Mouse (Mus musculus) CH12.LX (cell line): ENCODE measurements around the gene Pygm. TPM values are rescaled to one million over a fixed set of nuclear protein-coding genes. Genes with fewer than 3 reads are reported as not detected.

Experiments used
- DNase-seq: peaks from one replicate; pipeline ENCODE4 v3.0.0-alpha.2; 2013; ENCODE audit errors: extremely low read depth
- H3K27ac ChIP-seq: 2 replicates; pipeline ENCODE4 v1.5.1; 2012; ENCODE audit warnings: low read depth, mild to moderate bottlenecking, control low read depth, moderate library complexity; ENCODE audit not compliant: insufficient read depth
- H3K27me3 ChIP-seq: replicated peaks from 2 replicates; pipeline ENCODE3; 2012; ENCODE audit warnings: inconsistent platforms
- H3K36me3 ChIP-seq, 2 experiments: replicated peaks in 1 of 2; 2 replicates each; pipeline versions ENCODE3 to v1.6.1; 2012; ENCODE audit warnings: inconsistent platforms in 1 of 2, low read length in 1 of 2, mild to moderate bottlenecking in 1 of 2, mixed read lengths in 1 of 2, moderate library complexity in 1 of 2; ENCODE audit not compliant: control insufficient read depth in 1 of 2, insufficient read depth in 1 of 2
- H3K4me1 ChIP-seq, 2 experiments: 2 replicates each; pipeline ENCODE4 v1.6.1; 2012; ENCODE audit warnings: inconsistent platforms in 1 of 2, moderate library complexity in 1 of 2; ENCODE audit not compliant: insufficient read depth in 2 of 2, control insufficient read depth in 1 of 2
- H3K4me2 ChIP-seq: 2 replicates; pipeline ENCODE4 v1.6.1; 2012; ENCODE audit warnings: low read depth, mild to moderate bottlenecking, control low read depth; ENCODE audit not compliant: poor library complexity, insufficient read depth, severe bottlenecking
- H3K4me3 ChIP-seq, 3 experiments: fragments of 150-350 bp in 1 of 3; sonication (generic) in 1 of 3; replicated peaks in 1 of 3; 2 replicates each; pipeline versions ENCODE3 to v1.5.1; 2011 to 2012; ENCODE audit warnings: low read depth in 2 of 3, low read length in 2 of 3, mild to moderate bottlenecking in 2 of 3, moderate library complexity in 2 of 3, control low read depth in 1 of 3, improper control_type of control experiment in 1 of 3, inconsistent platforms in 1 of 3, mixed read lengths in 1 of 3; ENCODE audit not compliant: poor library complexity in 1 of 3
- H3K79me2 ChIP-seq: replicated peaks from 2 replicates; pipeline ENCODE4 v1.6.1; 2012; ENCODE audit warnings: mild to moderate bottlenecking, moderate library complexity; ENCODE audit not compliant: control insufficient read depth, poor library complexity, insufficient read depth, severe bottlenecking; ENCODE audit errors: extremely low read depth
- H3K9ac ChIP-seq: 2 replicates; pipeline ENCODE4 v1.6.1; 2012; ENCODE audit warnings: low read depth, mild to moderate bottlenecking, control low read depth, moderate library complexity; ENCODE audit not compliant: insufficient read depth
- H3K9me3 ChIP-seq: replicated peaks from 2 replicates; pipeline ENCODE3; 2012; ENCODE audit warnings: low read length, inconsistent platforms, mixed read lengths
- BHLHE40 ChIP-seq: IDR thresholded peaks from 2 replicates; pipeline ENCODE4 v1.6.1; 2011; ENCODE audit warnings: mild to moderate bottlenecking, low read depth, low read length, improper control_type of control experiment
- CHD1 ChIP-seq: IDR thresholded peaks from 2 replicates; pipeline ENCODE4 v1.6.1; 2012; ENCODE audit warnings: low read depth, low read length, improper control_type of control experiment, inconsistent platforms
- CHD2 ChIP-seq: IDR thresholded peaks from 2 replicates; pipeline ENCODE4 v1.6.1; 2011; ENCODE audit warnings: low read length, improper control_type of control experiment
- ELF1 ChIP-seq: IDR thresholded peaks from 2 replicates; pipeline ENCODE4 v1.6.1; 2014; ENCODE audit warnings: low read depth, mild to moderate bottlenecking, inconsistent platforms, low read length, improper control_type of control experiment
- GABPA ChIP-seq: IDR thresholded peaks from 2 replicates; pipeline ENCODE4 v1.6.1; 2012; ENCODE audit warnings: low read depth, low read length, improper control_type of control experiment, inconsistent platforms; ENCODE audit not compliant: insufficient replicate concordance
- HCFC1 ChIP-seq: IDR thresholded peaks from 2 replicates; pipeline ENCODE4 v1.6.1; 2012; ENCODE audit warnings: low read depth, mild to moderate bottlenecking, inconsistent platforms, low read length, improper control_type of control experiment
- IRF4 ChIP-seq: IDR thresholded peaks from 2 replicates; pipeline ENCODE4 v1.6.1; 2014; ENCODE audit warnings: low read depth, mild to moderate bottlenecking, inconsistent platforms, low read length, improper control_type of control experiment
- JUN ChIP-seq: IDR thresholded peaks from 2 replicates; pipeline ENCODE4 v1.6.1; 2011; ENCODE audit warnings: low read depth, mild to moderate bottlenecking, low read length, improper control_type of control experiment, moderate library complexity; ENCODE audit not compliant: insufficient read depth
- JUND ChIP-seq: conservative IDR thresholded peaks from 2 replicates; pipeline ENCODE4 v1.6.1; 2011; ENCODE audit warnings: low read depth, low read length, improper control_type of control experiment
- KAT2A ChIP-seq: IDR thresholded peaks from 2 replicates; pipeline ENCODE4 v1.6.1; 2012; ENCODE audit warnings: low read length, improper control_type of control experiment, inconsistent platforms; ENCODE audit not compliant: insufficient replicate concordance
- MAFK ChIP-seq: IDR thresholded peaks from 2 replicates; pipeline ENCODE4 v1.6.1; 2011; ENCODE audit warnings: low read length, improper control_type of control experiment; ENCODE audit not compliant: insufficient replicate concordance
- MAX ChIP-seq: IDR thresholded peaks from 2 replicates; pipeline ENCODE4 v1.6.1; 2011; ENCODE audit warnings: low read length, improper control_type of control experiment
- MAZ ChIP-seq: IDR thresholded peaks from 2 replicates; pipeline ENCODE4 v1.6.1; 2012; ENCODE audit warnings: low read depth, mild to moderate bottlenecking, inconsistent platforms, low read length, improper control_type of control experiment, moderate library complexity
- MEF2A ChIP-seq: IDR thresholded peaks from 2 replicates; pipeline ENCODE4 v1.6.1; 2014; ENCODE audit warnings: low read depth, mild to moderate bottlenecking, inconsistent platforms, low read length, improper control_type of control experiment, borderline replicate concordance
- MYC ChIP-seq: IDR thresholded peaks from 2 replicates; pipeline ENCODE4 v1.6.1; 2011; ENCODE audit warnings: low read depth, mild to moderate bottlenecking, improper control_type of control experiment, low read length
- NELFE ChIP-seq: IDR thresholded peaks from 2 replicates; pipeline ENCODE4 v1.6.1; 2011; ENCODE audit warnings: low read depth, low read length, improper control_type of control experiment
- POLR2A ChIP-seq: IDR thresholded peaks from 2 replicates; pipeline ENCODE4 v1.6.1; 2011; ENCODE audit warnings: low read depth, mild to moderate bottlenecking, improper control_type of control experiment, low read length
- POLR2AphosphoS2 ChIP-seq: IDR thresholded peaks from 2 replicates; pipeline ENCODE4 v1.6.1; 2011; ENCODE audit warnings: low read depth, low read length, improper control_type of control experiment
- RAD21 ChIP-seq: IDR thresholded peaks from 2 replicates; pipeline ENCODE4 v1.6.1; 2011; ENCODE audit warnings: low read depth, mild to moderate bottlenecking, low read length, improper control_type of control experiment, moderate library complexity
- RCOR1 ChIP-seq: conservative IDR thresholded peaks from 2 replicates; pipeline ENCODE4 v1.6.1; 2012; ENCODE audit warnings: low read depth, mild to moderate bottlenecking, inconsistent platforms, low read length, improper control_type of control experiment
- UBTF ChIP-seq: IDR thresholded peaks from 2 replicates; pipeline ENCODE4 v1.6.1; 2012; ENCODE audit warnings: low read depth, mild to moderate bottlenecking, inconsistent platforms, low read length, improper control_type of control experiment, moderate library complexity
- ZC3H11A ChIP-seq: IDR thresholded peaks from 2 replicates; pipeline ENCODE4 v1.6.1; 2012; ENCODE audit warnings: low read depth, mild to moderate bottlenecking, inconsistent platforms, low read length, improper control_type of control experiment
- ZKSCAN1 ChIP-seq: IDR thresholded peaks from 2 replicates; pipeline ENCODE4 v1.6.1; 2012; ENCODE audit warnings: low read depth, inconsistent platforms, low read length, improper control_type of control experiment, borderline replicate concordance
- ZMIZ1 ChIP-seq: IDR thresholded peaks from 2 replicates; pipeline ENCODE4 v1.6.1; 2012; ENCODE audit warnings: low read depth, mild to moderate bottlenecking, inconsistent platforms, low read length, improper control_type of control experiment
- dilution Hi-C: fragments of 300-500 bp; cut with MboI; formaldehyde crosslinking; loops from 2 replicates; pipeline ENCODE4 v1.14.3; 2020; ENCODE audit warnings: low sequenced_read_pairs; ENCODE audit not compliant: extremely low pct_unique_long_range_greater_than_20kb, extremely low pct_ligation_motif_present
- in situ Hi-C: fragments of 300-500 bp; cut with MboI; formaldehyde crosslinking; loops from 3 replicates; pipeline ENCODE4 v1.14.3; 2019; ENCODE audit warnings: low sequenced_read_pairs, low pct_ligation_motif_present, low pct_unique_long_range_greater_than_20kb, mixed read lengths
- polyA plus RNA-seq: library from polyadenylated mRNA; unstranded; fragments of >175 nt; gene quantifications from 2 replicates; pipeline ENCODE4 v1.2.1, GENCODE M21; 2012; ENCODE audit warnings: low read depth; ENCODE audit not compliant: insufficient read length
- total RNA-seq, 2 experiments: library from RNA; depleted of rRNA; stranded (reverse); fragments of 300-350 nt in 1 of 2; fragments of >200 nt in 1 of 2; gene quantifications; 2 replicates each; pipeline ENCODE4 v1.2.3; 2012 to 2014

The Pygm gene
- total and polyA plus RNA-seq, 3 experiments, result 0.32 to 2.0 (median 0.47) TPM

DNA sequence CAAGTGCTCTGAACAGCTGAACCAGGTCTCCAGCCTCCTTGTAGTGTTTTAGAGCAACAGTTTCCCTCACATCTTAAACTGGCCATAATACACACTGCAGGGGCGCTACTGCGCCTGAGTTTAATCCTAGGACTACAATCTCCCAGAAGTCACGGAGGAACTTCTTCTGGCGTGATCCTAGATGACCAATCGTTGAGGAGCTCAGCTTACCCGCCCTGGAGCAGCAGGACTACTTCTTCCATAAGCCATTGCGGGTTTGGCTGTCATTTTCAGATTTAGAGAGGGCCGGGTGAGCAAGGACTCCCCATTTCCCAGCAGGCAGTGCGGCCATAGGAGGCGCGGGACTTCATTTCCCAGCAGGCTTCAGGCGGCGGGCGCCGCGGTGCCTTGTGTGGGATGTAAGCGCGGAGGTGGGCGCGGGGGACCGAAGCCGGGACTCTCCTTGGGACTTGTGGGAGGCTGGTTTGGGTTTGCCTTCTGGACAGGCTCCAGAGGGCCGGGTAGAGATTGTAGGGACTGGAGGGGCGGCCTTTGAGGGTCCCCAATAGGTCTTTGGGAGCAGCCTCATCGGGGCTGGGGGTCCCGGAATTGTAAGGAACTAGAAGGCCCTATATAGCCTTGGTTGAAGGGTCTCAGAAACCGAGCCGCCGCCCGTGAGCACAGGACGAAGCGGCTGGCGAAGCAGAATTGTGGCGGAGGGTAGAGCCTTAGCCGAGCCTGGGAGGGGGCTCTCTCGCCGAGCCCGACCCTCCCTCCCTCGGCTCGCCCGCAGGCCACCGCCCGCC is 49.3 kb upstream of the Pygm start, which contains the start of gene Men1 (continued):
- TF ChIP-seq CHD1 (peak; percentile 16; the same call in 1 of the 2 replicates), MAFK (no peak), HCFC1 (peak; percentile 97), MYC (no peak; the same call in 1 of the 2 replicates), BHLHE40 (no peak), IRF4 (no peak), JUND (no peak), GABPA (peak; percentile 27; the same call in 1 of the 2 replicates), KAT2A (peak; percentile 93; the same call in 1 of the 2 replicates), RCOR1 (no peak), POLR2A (peak; percentile 67), POLR2AphosphoS2 (no peak; the same call in 1 of the 2 replicates), MEF2A (peak; percentile 61; the same call in 1 of the 2 replicates)

DNA sequence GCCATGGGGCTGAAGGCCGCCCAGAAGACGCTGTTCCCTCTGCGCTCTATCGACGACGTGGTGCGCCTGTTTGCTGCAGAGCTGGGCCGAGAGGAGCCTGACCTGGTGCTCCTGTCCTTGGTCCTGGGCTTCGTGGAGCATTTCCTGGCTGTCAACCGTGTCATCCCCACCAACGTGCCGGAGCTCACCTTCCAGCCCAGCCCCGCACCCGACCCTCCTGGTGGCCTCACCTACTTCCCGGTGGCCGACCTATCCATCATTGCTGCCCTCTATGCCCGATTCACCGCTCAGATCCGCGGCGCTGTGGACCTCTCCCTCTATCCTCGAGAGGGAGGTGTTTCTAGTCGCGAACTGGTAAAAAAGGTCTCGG is 48.8 kb upstream of the Pygm start:
- Histone ChIP-seq H3K4me2 (peak overlapping the region; percentile 85), H3K27ac (peak overlapping the region; percentile 5; the same call in 1 of the 2 replicates)
- DNase-seq, result no peak

More for the DNA sequence above, 48.8 kb upstream of the Pygm start:
- Histone ChIP-seq H3K9me3 (no peaks in the 10 kb centered on the region), H3K4me3 (peak overlapping the region; percentile 78 to 87 (median 79)), H3K79me2 (peaks cover 22% of the 10 kb centered on the region), H3K9ac (peak overlapping the region; percentile 76), H3K27me3 (no peaks in the 10 kb centered on the region), H3K36me3 (peaks cover 27 to 32% of the 10 kb centered on the region in 2 experiments), H3K4me1 (peaks cover 35 to 68% of the 10 kb centered on the region in 2 experiments)
- in situ Hi-C loops, result no loop called here
- dilution Hi-C loops, result no loop called here
- TF ChIP-seq MAX (no peak), ELF1 (no peak; the same call in 1 of the 2 replicates), JUN (no peak), UBTF (no peak), BHLHE40 (no peak), ZMIZ1 (no peak), MYC (no peak), MAZ (no peak), ZKSCAN1 (no peak), CHD2 (no peak), RAD21 (no peak), NELFE (no peak), ZC3H11A (no peak), POLR2AphosphoS2 (no peak)
